Mouse (Mus musculus) left cerebral cortex, postnatal 36 days (tissue): ENCODE results near the gene Vps11. TPM values are rescaled to one million over a fixed set of nuclear protein-coding genes. Genes with fewer than 3 reads are reported as not detected.
"Not testable (repeated sequence)": the region's sequence is repeated elsewhere in the genome, so short reads cannot be mapped to it uniquely, and the experiment has no call there.

Experiments
- DNase-seq, 2 experiments: peaks; one replicate each; pipeline ENCODE4 v3.0.0; 2021 to 2022; ENCODE audit warnings: low spot score in 2 of 2, mixed read lengths in 1 of 2
- intact Hi-C: fragments of 180-260 bp; cut with DNase I; formaldehyde crosslinking; loops from one replicate; pipeline ENCODE4 v1.15.1; 2025
- total RNA-seq, 2 experiments: library from RNA; stranded (reverse); gene quantifications; 2 replicates each; pipeline ENCODE4 v1.2.3; 2021

Gene Vps11
- total RNA-seq, 2 experiments from 2014 or later, result 52.5 to 55.5 TPM

DNA sequence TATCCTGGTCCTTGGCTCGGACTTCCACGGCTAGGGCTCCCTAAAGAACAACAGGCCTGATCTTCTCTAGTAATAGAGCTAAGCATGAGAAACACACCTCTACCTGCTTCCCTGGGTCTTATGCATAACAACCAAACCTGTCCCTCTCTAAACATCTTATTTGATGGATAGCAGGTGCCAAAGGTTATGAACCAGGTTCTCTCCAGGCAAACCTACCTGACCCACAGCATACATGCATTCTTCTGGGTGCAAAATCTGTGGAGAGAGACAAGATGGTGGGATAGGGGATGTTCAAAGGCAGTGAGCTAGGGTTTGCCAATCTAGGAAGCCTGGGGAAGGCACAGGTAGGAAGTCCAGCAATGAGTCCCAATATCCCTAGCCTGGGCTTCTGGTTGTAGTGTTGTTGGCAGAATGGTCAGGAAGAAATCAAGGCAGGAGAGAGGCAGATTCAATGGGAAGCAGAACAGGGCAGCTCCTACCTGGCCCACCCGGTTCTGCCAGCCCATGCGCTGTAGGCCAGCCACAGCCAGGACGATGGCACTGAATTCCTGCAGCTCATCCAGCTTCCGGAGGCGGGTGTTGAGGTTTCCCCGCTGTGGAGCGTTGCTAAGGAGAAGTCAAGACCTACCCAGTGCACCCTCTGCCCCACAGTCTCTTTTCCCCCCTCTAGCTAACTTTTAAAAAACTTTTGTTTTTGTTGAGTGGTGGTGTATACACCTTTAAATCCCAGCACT, 23.9 kb downstream of the Vps11 start:
- intact Hi-C loops, result loop anchor here (10.0 kb wide), 1 partner anchor 103 kb away; the partner anchor contains the start of gene Cbl
- no peak for DNase-seq

DNA sequence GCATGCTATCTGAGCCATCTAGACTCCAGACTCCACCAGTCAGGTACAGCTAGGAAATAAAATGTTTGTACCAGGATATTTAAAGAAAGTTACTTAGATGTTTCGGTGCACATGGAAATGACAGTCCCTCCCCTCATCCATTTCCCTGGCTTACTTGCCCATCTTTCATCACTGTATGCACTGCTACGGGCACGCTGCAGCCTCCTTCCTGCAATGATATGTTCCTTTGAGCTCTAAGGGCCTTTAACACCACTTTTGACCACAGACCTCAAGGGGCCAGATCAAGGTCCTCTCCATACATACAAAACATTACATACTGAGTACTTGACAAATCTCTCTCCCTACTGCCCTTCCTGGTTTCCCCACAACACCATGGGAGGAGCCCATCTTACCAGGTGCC, 24.5 kb downstream of the Vps11 start:
- no peak for DNase-seq

DNA sequence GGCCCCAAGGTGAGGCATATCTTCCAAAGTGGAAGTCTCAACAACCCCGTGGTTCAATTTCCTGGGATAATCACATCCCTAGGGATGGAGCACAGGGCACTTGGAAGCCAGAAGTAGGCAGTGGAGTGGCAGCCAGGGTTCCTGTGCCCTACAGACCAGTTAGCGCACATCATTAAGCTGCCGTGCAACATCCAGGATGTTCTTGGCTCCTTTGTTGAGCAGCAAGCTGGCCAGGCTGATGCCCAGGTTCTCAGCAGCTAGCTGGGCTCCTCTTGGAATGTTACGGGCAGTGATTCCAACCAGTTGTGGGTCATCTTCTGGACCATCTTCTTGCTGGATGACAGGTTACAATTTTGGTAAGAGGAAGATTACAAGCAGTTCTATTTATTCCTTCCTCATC, 25.0 kb downstream of the Vps11 start:
- not testable (repeated sequence) for DNase-seq
- intact Hi-C loops, result loop anchor here (10.0 kb wide), 1 partner anchor 102 kb away; the partner anchor contains the start of gene Cbl

More for the DNA sequence above, 24.5 kb downstream of the Vps11 start:
- intact Hi-C loops, result loop anchor here (10.0 kb wide), 1 partner anchor 102 kb away; the partner anchor contains the start of gene Cbl

DNA sequence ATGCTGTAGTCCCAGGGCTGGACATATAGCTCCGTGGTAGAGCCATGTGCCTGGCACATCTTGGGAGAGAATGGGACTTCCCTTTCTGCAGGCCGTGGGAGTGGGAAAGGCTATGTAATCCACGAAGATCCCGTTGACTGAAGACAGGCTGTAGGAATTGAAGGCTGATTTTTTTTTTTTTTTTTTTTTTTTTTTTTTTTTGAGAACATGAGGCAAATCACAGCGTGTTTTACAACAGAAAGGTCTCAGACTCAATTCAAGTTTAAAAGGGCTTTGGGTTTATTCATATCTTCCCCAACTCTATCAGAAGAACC, 25.4 kb downstream of the Vps11 start:
- DNase-seq, result no peak
- intact Hi-C loops, result loop anchor here (10.0 kb wide), 1 partner anchor 101 kb away; the partner anchor contains the start of gene Cbl

DNA sequence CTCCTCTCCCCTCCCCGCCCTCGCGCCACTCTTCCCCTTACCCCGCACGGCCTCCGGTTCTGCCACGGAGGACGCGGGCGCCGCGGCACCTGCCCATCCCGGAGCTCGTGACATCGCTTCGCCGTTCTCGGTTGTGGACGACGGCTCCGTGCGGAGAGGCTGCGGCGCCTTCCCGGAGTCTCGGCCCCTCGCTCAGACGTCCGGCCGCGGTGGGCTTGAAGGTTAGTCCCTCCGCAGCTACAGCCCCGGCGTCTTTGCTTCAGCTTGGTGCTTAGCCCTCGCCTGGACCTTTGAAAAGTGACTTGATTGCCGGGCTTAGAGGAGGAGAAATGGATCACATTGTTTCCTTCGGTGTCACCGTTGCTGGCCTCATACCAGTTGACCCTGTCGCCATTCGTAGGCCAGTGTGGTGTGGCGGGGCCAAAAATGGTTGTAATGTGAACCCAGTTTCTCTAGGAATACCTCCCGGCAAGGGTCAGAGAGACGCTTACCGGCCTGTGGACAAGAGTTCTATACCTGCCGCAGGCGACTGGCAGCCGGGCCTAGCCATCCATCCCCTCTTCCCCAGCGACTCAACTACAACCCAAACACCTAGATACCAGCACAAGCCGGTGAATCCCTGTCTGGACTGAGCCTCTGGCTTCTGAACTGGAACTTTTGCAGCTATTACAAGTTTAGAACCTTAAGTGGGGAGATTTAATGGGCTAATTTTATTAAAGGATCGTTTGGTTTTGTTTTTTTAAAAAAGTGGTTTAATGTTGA, 26.0 kb downstream of the Vps11 start:
- peak in 1 of 2 experiments; percentile 25 for DNase-seq
- intact Hi-C loops, result loop anchor here (10.0 kb wide), 1 partner anchor 101 kb away; the partner anchor contains the start of gene Cbl

DNA sequence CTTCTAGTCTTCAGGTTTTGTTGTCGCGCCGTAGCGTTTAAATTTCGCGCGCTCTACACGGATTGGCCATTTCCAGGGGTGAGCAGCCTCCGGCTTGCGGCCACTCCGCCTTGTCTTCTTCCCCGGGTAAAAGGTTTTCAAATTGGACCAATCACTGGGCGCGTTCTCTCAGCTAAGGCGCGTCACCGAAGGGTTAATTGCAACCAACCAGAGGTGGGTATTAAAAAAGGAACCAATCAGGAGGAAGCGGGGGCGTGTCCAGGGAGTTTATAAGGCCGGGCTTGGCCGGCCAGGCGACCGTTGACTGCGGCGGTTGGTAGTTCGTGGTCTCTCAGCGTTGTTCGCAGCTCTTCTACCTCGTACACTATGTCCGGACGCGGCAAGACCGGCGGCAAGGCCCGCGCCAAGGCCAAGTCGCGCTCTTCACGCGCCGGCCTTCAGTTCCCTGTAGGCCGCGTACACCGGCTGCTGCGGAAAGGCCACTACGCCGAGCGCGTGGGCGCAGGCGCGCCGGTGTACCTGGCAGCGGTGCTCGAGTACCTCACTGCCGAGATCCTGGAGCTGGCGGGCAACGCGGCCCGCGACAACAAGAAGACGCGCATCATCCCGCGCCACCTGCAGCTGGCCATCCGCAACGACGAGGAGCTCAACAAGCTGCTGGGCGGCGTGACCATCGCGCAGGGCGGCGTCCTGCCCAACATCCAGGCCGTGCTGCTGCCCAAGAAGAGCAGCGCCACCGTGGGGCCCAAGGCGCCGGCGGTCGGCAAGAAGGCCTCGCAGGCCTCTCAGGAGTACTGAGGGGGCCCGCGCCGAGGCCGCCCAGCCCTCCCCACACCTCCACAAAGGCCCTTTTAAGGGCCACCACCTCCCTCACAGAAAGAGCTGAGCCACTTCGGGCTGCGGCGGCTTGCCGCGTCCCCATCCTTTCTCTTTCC, 26.8 kb downstream of the Vps11 start, which contains the start of gene H2afx:
Gene H2afx, plus strand, starts transcription at position 299 of the 935 bp plus-strand sequence.
- DNase-seq, result peak; percentile 96 to 98
- intact Hi-C loops, result loop anchor here (10.0 kb wide), 1 partner anchor 100 kb away; the partner anchor contains the start of gene Cbl

DNA sequence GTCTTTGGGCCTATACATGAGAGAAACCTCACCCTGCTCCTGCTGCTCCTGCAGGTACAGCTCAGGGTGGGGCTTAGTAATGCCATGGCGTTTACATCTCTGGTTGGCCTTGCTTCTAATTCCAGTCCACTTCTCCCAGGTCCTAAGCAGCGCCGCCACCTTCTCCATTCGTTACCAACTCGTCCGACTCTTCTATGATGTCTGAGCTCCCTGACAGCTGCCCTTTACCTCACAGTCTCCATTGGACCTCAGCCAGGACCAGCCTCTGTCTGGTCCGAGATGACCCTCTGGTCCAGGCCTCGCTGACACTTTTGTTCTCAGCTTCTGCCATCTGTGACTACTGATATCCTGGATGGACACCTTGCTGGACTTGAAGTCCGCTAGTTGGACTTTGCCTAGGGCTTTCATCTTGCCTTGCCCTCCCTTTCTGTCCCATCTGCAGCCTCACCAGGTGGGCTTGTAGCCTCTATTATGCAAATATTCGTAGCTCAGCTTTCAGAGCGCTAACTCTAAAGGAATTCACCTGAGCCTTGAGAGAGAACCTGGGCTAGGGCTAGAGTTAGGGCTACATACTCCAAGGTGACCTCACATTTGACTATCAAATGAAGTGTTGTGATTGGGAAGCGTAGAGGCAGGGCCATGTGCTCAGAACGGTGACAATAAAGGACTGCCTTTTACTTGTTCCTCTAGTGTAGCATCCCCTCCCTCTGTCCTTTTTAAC, 28.4 kb downstream of the Vps11 start:
- no peak for DNase-seq
- intact Hi-C loops, result loop anchor here (10.0 kb wide), 1 partner anchor 98 kb away; the partner anchor contains the start of gene Cbl

DNA sequence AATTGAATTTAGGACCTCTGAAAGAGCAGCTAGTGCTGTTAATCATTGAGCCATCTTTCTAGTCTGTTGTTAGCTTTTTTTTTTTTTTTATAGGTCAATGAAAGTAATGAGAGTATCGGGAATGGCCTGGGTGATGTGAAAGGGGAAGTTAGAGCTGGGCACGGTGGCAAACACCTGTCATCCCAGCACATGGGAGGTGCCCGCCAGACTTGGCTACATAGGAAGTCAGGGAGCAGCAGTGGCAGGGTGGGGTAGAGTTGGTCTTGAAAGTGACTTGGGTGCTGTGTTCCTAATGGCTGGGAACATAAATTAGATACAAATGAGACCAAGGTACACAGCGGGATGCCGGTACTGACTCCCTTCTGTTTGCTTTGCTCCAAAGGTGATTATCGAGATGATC, 30.7 kb downstream of the Vps11 start:
- intact Hi-C loops, result loop anchor here (10.0 kb wide), 1 partner anchor 96 kb away; the partner anchor contains the start of gene Cbl
- DNase-seq, result no peak

DNA sequence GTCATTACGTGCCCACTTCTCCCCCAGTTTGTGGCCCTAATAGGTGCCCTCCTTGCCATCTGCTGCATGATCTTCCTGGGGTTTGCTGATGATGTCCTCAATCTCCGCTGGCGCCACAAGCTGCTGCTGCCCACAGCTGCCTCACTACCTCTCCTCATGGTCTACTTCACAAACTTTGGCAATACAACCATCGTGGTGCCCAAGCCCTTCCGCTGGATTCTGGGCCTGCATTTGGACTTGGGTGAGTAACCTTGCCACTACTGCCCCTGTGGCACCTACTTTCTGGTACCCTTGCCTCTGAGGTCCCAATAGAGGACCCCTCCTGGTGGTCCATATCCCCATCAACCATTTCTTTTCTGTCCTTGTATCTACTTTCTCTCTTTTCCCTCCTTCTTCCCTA, 33.5 kb downstream of the Vps11 start:
- no peak for DNase-seq
- intact Hi-C loops, result no loop called here

DNA sequence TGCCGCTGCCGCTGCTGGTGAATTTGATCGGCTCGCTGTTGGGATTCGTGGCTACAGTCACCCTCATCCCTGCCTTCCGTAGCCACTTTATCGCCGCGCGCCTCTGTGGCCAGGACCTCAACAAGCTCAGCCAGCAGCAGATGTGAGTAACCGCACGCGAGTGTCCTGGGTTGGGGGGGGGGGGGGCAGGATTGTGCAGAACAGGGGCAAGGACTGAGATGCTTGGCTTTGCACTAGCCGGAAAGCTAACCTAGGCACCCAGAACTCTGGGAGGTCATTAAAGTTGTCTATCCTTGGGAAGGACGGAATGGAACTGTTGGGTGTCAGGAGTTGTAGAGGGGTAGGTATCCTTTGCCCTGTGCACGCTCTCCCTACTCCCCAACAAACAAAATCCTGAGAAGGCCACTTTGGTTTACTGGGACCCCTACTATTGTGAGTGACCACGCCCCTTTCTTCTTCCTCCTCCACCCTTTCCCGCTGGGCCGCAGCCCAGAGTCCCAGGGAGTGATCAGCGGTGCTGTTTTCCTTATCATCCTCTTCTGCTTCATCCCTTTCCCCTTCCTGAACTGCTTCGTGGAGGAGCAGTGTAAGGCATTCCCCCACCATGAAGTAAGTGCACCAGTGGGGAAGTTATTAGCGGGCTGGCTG, 34.3 kb downstream of the Vps11 start:
- no peak for DNase-seq
- intact Hi-C loops, result no loop called here

DNA sequence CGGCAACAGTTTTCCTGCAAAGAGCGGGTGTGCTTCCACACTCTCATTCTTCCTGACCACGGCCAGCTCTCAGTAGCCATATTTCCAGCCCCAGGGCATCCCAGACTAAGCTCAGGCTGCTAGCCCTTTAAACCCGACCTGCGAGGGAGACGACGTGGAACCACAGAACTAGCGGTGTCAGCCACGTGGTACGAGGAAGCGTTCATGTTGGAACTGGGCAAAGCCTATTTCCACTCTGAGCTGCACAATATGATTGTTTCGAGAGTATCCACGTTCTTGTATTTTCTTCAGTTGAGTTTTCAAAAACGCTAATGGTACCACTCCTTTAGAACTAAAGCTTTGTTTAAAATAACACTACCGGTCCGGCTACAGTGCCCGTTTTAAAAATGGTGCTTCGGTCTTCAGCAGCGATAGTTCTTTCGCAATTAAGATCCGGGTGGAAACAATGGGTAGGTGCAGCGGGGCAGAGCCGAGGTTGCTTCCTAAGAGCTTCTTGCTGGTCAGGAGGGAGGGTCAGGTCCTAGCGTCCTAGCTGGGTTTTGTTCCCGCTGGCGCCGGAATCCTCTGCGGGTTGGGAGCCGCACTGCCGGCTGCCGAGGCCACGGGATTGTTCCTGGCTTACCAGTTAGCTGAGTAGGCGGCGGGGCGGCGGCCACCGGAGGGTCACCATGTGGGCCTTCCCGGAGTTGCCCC, 35.0 kb downstream of the Vps11 start:
- DNase-seq, result peak; percentile 85 to 88
- intact Hi-C loops, result no loop called here

DNA sequence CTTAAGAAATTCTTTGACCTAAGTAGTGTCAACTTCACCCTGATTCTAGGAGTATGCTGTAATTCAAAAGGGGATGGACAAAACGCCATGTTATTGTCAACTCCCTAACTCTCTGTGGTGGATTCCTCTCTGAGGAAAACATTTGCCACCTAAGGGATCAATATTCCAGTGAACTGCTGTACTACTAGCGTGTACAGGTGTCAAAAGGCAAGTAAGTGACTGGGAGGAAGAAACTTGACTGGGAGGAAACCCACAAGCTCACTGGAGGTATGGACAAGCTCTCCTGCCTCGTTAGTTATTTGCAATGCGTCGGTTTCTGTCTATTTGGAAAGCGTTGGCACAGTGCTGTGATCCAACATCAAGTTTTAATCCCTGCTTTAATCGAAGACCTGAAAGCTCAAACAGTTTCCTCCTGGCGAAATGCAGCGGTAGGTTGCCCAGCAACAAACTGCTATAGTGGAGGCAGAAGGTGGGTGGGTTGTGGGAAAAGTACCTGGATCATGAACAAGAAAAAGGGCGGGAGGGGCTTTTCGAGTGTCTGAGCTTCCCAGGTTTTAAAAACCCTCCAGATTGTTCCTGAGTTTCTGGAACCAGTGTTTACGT, 35.6 kb downstream of the Vps11 start, which contains the start of gene Dpagt1:
Gene Dpagt1, plus strand, starts transcription at position 252 of the 603 bp plus-strand sequence.
- intact Hi-C loops, result no loop called here

DNA sequence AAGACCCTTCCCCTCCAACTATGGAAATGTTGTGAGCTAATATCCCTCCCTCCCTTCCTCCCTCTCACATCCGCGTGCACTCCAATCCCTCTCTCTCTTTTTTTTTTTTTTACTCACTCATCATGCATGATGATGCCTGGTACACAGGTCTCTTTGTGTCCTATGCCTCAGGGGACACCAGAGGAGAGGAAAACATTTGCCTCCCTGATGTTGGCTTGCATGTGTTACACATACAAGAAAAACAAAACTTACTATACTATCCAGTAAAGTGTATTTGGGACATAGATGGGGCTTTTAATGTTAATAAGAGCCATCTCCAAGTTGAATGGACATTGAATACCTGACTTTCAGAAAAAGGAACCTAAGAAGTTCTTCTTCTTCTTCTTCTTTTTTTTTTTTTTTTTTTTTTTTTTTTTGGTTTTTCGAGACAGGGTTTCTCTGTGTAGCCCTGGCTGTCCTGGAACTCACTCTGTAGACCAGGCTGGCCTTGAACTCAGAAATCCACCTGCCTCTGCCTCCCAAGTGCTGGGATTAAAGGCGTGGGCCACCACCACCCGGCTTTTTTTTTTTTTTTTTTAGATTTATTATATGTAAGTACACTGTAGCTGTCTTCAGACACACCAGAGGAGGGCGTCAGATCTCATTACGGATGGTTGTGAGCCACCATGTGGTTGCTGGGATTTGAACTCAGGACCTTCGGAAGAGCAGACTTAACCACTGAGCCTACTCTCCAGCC, 36.3 kb downstream of the Vps11 start:
- intact Hi-C loops, DNase-seq: not testable (repeated sequence)

More for the DNA sequence above, 35.6 kb downstream of the Vps11 start, which contains the start of gene Dpagt1:
- no peak for DNase-seq

DNA sequence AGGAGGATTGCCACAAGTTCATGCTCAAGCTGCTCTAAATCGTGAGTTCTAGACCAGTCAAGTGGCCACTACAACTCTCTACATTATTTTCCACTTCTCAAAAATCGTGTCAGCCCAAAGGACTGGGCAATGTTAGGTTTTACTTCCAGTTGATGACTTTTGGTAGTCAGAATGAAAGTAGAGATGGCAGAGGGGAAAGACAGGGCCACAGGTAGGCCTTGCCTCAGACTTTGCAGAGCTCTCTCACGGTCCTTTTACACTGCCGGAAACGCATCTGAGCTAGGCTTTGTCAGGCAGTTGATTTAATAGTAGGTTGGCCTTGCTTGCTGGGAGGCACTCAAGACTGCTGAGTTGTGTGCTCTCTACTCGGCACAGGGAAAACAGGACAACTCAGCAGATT, 37.3 kb downstream of the Vps11 start:
- intact Hi-C loops, result no loop called here
- no peak for DNase-seq

DNA sequence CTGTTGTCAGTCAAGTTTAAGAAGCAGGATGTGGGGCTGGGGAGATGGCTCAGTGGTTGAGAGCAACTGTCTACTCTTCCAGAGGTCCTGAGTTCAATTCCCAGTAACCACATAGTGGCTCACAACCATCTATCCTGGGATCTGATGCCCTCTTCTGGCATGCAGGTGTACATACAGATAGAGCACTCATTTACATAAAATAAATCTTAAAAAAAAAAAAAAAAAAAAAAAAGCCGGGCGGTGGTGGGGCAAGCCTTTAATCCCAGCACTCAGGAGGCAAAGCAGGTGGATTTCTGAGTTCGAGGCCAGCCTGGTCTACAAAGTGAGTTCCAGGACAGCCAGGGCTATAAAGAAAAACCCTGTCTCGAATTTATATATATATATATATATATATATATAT, 37.8 kb downstream of the Vps11 start:
- intact Hi-C loops, DNase-seq: not testable (repeated sequence)

DNA sequence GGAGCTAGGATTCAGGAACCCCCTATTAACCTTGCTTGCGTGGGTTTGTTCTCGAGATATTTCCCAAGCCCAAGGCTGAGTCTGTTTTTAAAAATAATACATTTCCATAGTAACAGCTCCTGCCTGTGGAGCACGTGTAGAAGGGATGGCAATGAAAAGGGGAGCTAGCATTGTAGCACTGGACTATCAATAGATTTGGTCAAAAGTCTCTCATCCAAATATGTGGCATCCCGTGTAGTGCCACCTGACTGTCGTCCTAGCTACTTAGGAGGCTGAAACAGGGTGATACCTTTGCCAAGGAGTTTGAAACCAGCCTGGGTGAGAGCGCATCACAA, 40.7 kb downstream of the Vps11 start:
- DNase-seq, result peak in 1 of 2 experiments; percentile 57
- intact Hi-C loops, result no loop called here
